Mouse (Mus musculus) CH12.LX (cell line): ENCODE results near the gene 9130213A22Rik. TPM values are rescaled to one million over a fixed set of nuclear protein-coding genes. Genes with fewer than 3 reads are reported as not detected.

Source experiments
- DNase-seq: peaks from one replicate; pipeline ENCODE4 v3.0.0-alpha.2; 2013; ENCODE audit errors: extremely low read depth
- H3K27ac ChIP-seq: 2 replicates; pipeline ENCODE4 v1.5.1; 2012; ENCODE audit warnings: low read depth, mild to moderate bottlenecking, control low read depth, moderate library complexity; ENCODE audit not compliant: insufficient read depth
- H3K27me3 ChIP-seq: replicated peaks from 2 replicates; pipeline ENCODE3; 2012; ENCODE audit warnings: inconsistent platforms
- H3K36me3 ChIP-seq, 2 experiments: replicated peaks in 1 of 2; 2 replicates each; pipeline versions ENCODE3 to v1.6.1; 2012; ENCODE audit warnings: inconsistent platforms in 1 of 2, low read length in 1 of 2, mild to moderate bottlenecking in 1 of 2, mixed read lengths in 1 of 2, moderate library complexity in 1 of 2; ENCODE audit not compliant: control insufficient read depth in 1 of 2, insufficient read depth in 1 of 2
- H3K4me1 ChIP-seq, 2 experiments: 2 replicates each; pipeline ENCODE4 v1.6.1; 2012; ENCODE audit warnings: inconsistent platforms in 1 of 2, moderate library complexity in 1 of 2; ENCODE audit not compliant: insufficient read depth in 2 of 2, control insufficient read depth in 1 of 2
- H3K4me2 ChIP-seq: 2 replicates; pipeline ENCODE4 v1.6.1; 2012; ENCODE audit warnings: low read depth, mild to moderate bottlenecking, control low read depth; ENCODE audit not compliant: poor library complexity, insufficient read depth, severe bottlenecking
- H3K4me3 ChIP-seq, 3 experiments: fragments of 150-350 bp in 1 of 3; sonication (generic) in 1 of 3; replicated peaks in 1 of 3; 2 replicates each; pipeline versions ENCODE3 to v1.5.1; 2011 to 2012; ENCODE audit warnings: low read depth in 2 of 3, low read length in 2 of 3, mild to moderate bottlenecking in 2 of 3, moderate library complexity in 2 of 3, control low read depth in 1 of 3, improper control_type of control experiment in 1 of 3, inconsistent platforms in 1 of 3, mixed read lengths in 1 of 3; ENCODE audit not compliant: poor library complexity in 1 of 3
- H3K79me2 ChIP-seq: replicated peaks from 2 replicates; pipeline ENCODE4 v1.6.1; 2012; ENCODE audit warnings: mild to moderate bottlenecking, moderate library complexity; ENCODE audit not compliant: control insufficient read depth, poor library complexity, insufficient read depth, severe bottlenecking; ENCODE audit errors: extremely low read depth
- H3K9ac ChIP-seq: 2 replicates; pipeline ENCODE4 v1.6.1; 2012; ENCODE audit warnings: low read depth, mild to moderate bottlenecking, control low read depth, moderate library complexity; ENCODE audit not compliant: insufficient read depth
- H3K9me3 ChIP-seq: replicated peaks from 2 replicates; pipeline ENCODE3; 2012; ENCODE audit warnings: low read length, inconsistent platforms, mixed read lengths
- BHLHE40 ChIP-seq: IDR thresholded peaks from 2 replicates; pipeline ENCODE4 v1.6.1; 2011; ENCODE audit warnings: mild to moderate bottlenecking, low read depth, low read length, improper control_type of control experiment
- CHD1 ChIP-seq: IDR thresholded peaks from 2 replicates; pipeline ENCODE4 v1.6.1; 2012; ENCODE audit warnings: low read depth, low read length, improper control_type of control experiment, inconsistent platforms
- E2F4 ChIP-seq: IDR thresholded peaks from 2 replicates; pipeline ENCODE4 v1.6.1; 2011; ENCODE audit warnings: low read depth, low read length, improper control_type of control experiment; ENCODE audit not compliant: insufficient replicate concordance
- EP300 ChIP-seq: IDR thresholded peaks from 2 replicates; pipeline ENCODE4 v1.6.1; 2011; ENCODE audit warnings: low read length, improper control_type of control experiment
- ETS1 ChIP-seq: conservative IDR thresholded peaks from 2 replicates; pipeline ENCODE4 v1.6.1; 2012; ENCODE audit warnings: low read depth, mild to moderate bottlenecking, inconsistent platforms, low read length, improper control_type of control experiment, moderate library complexity
- GABPA ChIP-seq: IDR thresholded peaks from 2 replicates; pipeline ENCODE4 v1.6.1; 2012; ENCODE audit warnings: low read depth, low read length, improper control_type of control experiment, inconsistent platforms; ENCODE audit not compliant: insufficient replicate concordance
- IRF4 ChIP-seq: IDR thresholded peaks from 2 replicates; pipeline ENCODE4 v1.6.1; 2014; ENCODE audit warnings: low read depth, mild to moderate bottlenecking, inconsistent platforms, low read length, improper control_type of control experiment
- JUN ChIP-seq: IDR thresholded peaks from 2 replicates; pipeline ENCODE4 v1.6.1; 2011; ENCODE audit warnings: low read depth, mild to moderate bottlenecking, low read length, improper control_type of control experiment, moderate library complexity; ENCODE audit not compliant: insufficient read depth
- KAT2A ChIP-seq: IDR thresholded peaks from 2 replicates; pipeline ENCODE4 v1.6.1; 2012; ENCODE audit warnings: low read length, improper control_type of control experiment, inconsistent platforms; ENCODE audit not compliant: insufficient replicate concordance
- MAFK ChIP-seq: IDR thresholded peaks from 2 replicates; pipeline ENCODE4 v1.6.1; 2011; ENCODE audit warnings: low read length, improper control_type of control experiment; ENCODE audit not compliant: insufficient replicate concordance
- MAX ChIP-seq: IDR thresholded peaks from 2 replicates; pipeline ENCODE4 v1.6.1; 2011; ENCODE audit warnings: low read length, improper control_type of control experiment
- MAZ ChIP-seq: IDR thresholded peaks from 2 replicates; pipeline ENCODE4 v1.6.1; 2012; ENCODE audit warnings: low read depth, mild to moderate bottlenecking, inconsistent platforms, low read length, improper control_type of control experiment, moderate library complexity
- MEF2A ChIP-seq: IDR thresholded peaks from 2 replicates; pipeline ENCODE4 v1.6.1; 2014; ENCODE audit warnings: low read depth, mild to moderate bottlenecking, inconsistent platforms, low read length, improper control_type of control experiment, borderline replicate concordance
- MYC ChIP-seq: IDR thresholded peaks from 2 replicates; pipeline ENCODE4 v1.6.1; 2011; ENCODE audit warnings: low read depth, mild to moderate bottlenecking, improper control_type of control experiment, low read length
- NELFE ChIP-seq: IDR thresholded peaks from 2 replicates; pipeline ENCODE4 v1.6.1; 2011; ENCODE audit warnings: low read depth, low read length, improper control_type of control experiment
- NRF1 ChIP-seq: IDR thresholded peaks from 2 replicates; pipeline ENCODE4 v1.6.1; 2014; ENCODE audit warnings: low read depth, mild to moderate bottlenecking, inconsistent platforms, low read length, improper control_type of control experiment, moderate library complexity
- RAD21 ChIP-seq: IDR thresholded peaks from 2 replicates; pipeline ENCODE4 v1.6.1; 2011; ENCODE audit warnings: low read depth, mild to moderate bottlenecking, low read length, improper control_type of control experiment, moderate library complexity
- SIN3A ChIP-seq: IDR thresholded peaks from 2 replicates; pipeline ENCODE4 v1.6.1; 2012; ENCODE audit warnings: low read length, improper control_type of control experiment, inconsistent platforms
- SMC3 ChIP-seq: IDR thresholded peaks from 2 replicates; pipeline ENCODE4 v1.6.1; 2011; ENCODE audit warnings: low read depth, low read length, improper control_type of control experiment
- TCF12 ChIP-seq: IDR thresholded peaks from 2 replicates; pipeline ENCODE4 v1.6.1; 2014; ENCODE audit warnings: low read depth, mild to moderate bottlenecking, inconsistent platforms, low read length, improper control_type of control experiment
- USF1 ChIP-seq: IDR thresholded peaks from 2 replicates; pipeline ENCODE4 v1.6.1; 2014; ENCODE audit warnings: low read depth, mild to moderate bottlenecking, inconsistent platforms, low read length, improper control_type of control experiment
- ZC3H11A ChIP-seq: IDR thresholded peaks from 2 replicates; pipeline ENCODE4 v1.6.1; 2012; ENCODE audit warnings: low read depth, mild to moderate bottlenecking, inconsistent platforms, low read length, improper control_type of control experiment
- ZKSCAN1 ChIP-seq: IDR thresholded peaks from 2 replicates; pipeline ENCODE4 v1.6.1; 2012; ENCODE audit warnings: low read depth, inconsistent platforms, low read length, improper control_type of control experiment, borderline replicate concordance
- ZMIZ1 ChIP-seq: IDR thresholded peaks from 2 replicates; pipeline ENCODE4 v1.6.1; 2012; ENCODE audit warnings: low read depth, mild to moderate bottlenecking, inconsistent platforms, low read length, improper control_type of control experiment
- dilution Hi-C: fragments of 300-500 bp; cut with MboI; formaldehyde crosslinking; loops from 2 replicates; pipeline ENCODE4 v1.14.3; 2020; ENCODE audit warnings: low sequenced_read_pairs; ENCODE audit not compliant: extremely low pct_unique_long_range_greater_than_20kb, extremely low pct_ligation_motif_present
- in situ Hi-C: fragments of 300-500 bp; cut with MboI; formaldehyde crosslinking; loops from 3 replicates; pipeline ENCODE4 v1.14.3; 2019; ENCODE audit warnings: low sequenced_read_pairs, low pct_ligation_motif_present, low pct_unique_long_range_greater_than_20kb, mixed read lengths
- polyA plus RNA-seq: library from polyadenylated mRNA; unstranded; fragments of >175 nt; gene quantifications from 2 replicates; pipeline ENCODE4 v1.2.1, GENCODE M21; 2012; ENCODE audit warnings: low read depth; ENCODE audit not compliant: insufficient read length
- total RNA-seq, 2 experiments: library from RNA; depleted of rRNA; stranded (reverse); fragments of 300-350 nt in 1 of 2; fragments of >200 nt in 1 of 2; gene quantifications; 2 replicates each; pipeline ENCODE4 v1.2.3; 2012 to 2014

The 9130213A22Rik gene
- total and polyA plus RNA-seq, 3 experiments = not detected

GRCm38 (mm10) chr11:69105796-69106195, 16.6 kb downstream of the 9130213A22Rik start:
- DNase-seq = no peak
- dilution Hi-C loops = no loop called here
- in situ Hi-C loops = no loop called here

GRCm38 (mm10) chr11:69105227-69105626, 17.2 kb downstream of the 9130213A22Rik start:
- no peak for DNase-seq
- Histone ChIP-seq H3K4me2 (no peak overlapping the region), H3K9ac (no peak overlapping the region), H3K36me3 (peaks cover 88 to 95% of the 10 kb centered on the region in 2 experiments), H3K27ac (no peak overlapping the region), H3K27me3 (no peaks in the 10 kb centered on the region), H3K4me1 (peaks cover 12 to 28% of the 10 kb centered on the region in 2 experiments), H3K79me2 (peaks cover 15% of the 10 kb centered on the region), H3K4me3 (no peak overlapping the region), H3K9me3 (no peaks in the 10 kb centered on the region)
- in situ Hi-C loops (no loop called here), dilution Hi-C loops (no loop called here)
- TF ChIP-seq BHLHE40 = no peak

More at GRCm38 (mm10) chr11:69105796-69106195, 16.6 kb downstream of the 9130213A22Rik start:
- H3K27me3 ChIP-seq = no peaks in the 10 kb centered on the region
- H3K4me1 ChIP-seq = peaks cover 10 to 23% of the 10 kb centered on the region in 2 experiments
- H3K9me3 ChIP-seq = no peaks in the 10 kb centered on the region
- H3K36me3 ChIP-seq = peaks cover 86 to 92% of the 10 kb centered on the region in 2 experiments
- no peak overlapping the region for H3K4me2 ChIP-seq
- H3K4me3 ChIP-seq = no peak overlapping the region
- no peak overlapping the region for H3K27ac ChIP-seq
- TF ChIP-seq KAT2A = no peak
- TF ChIP-seq ZMIZ1 = no peak
- TF ChIP-seq MEF2A = no peak
- no peak for TF ChIP-seq E2F4
- TF ChIP-seq ETS1 = no peak
- TF ChIP-seq RAD21 = no peak
- no peak for TF ChIP-seq CHD1
- no peak for TF ChIP-seq MAZ
- TF ChIP-seq NRF1 = no peak
- TF ChIP-seq MYC = no peak
- no peak overlapping the region for H3K9ac ChIP-seq
- H3K79me2 ChIP-seq = peaks cover 9% of the 10 kb centered on the region

- Histone ChIP-seq H3K4me1 (peaks cover 12 to 23% of the 10 kb centered on the region in 2 experiments), H3K27me3 (no peaks in the 10 kb centered on the region), H3K4me2 (no peak overlapping the region), H3K79me2 (peaks cover 18% of the 10 kb centered on the region), H3K9me3 (no peaks in the 10 kb centered on the region), H3K36me3 (peaks cover 85 to 90% of the 10 kb centered on the region in 2 experiments), H3K9ac (no peak overlapping the region), H3K4me3 (no peak overlapping the region), H3K27ac (no peak overlapping the region)
- TF ChIP-seq MAFK = no peak
- TF ChIP-seq IRF4 = no peak
- no peak for TF ChIP-seq TCF12
- no peak for TF ChIP-seq ZKSCAN1
- TF ChIP-seq BHLHE40 = no peak
- TF ChIP-seq USF1 = no peak
- TF ChIP-seq MYC = no peak
- TF ChIP-seq NRF1 = no peak
- TF ChIP-seq EP300 = no peak
- TF ChIP-seq SIN3A = no peak
- no peak for TF ChIP-seq MEF2A
- no peak for TF ChIP-seq ZC3H11A
- no peak for TF ChIP-seq NELFE
- TF ChIP-seq CHD1 = no peak
- no peak for TF ChIP-seq JUN
- no peak for TF ChIP-seq MAZ
- TF ChIP-seq SMC3 = no peak
- no peak for TF ChIP-seq GABPA
- TF ChIP-seq MAX = no peak
- in situ Hi-C loops (no loop called here), dilution Hi-C loops (no loop called here)
- no peak for DNase-seq
Measured at GRCm38 (mm10) chr11:69104487-69104886, 17.9 kb downstream of the 9130213A22Rik start.
